Mouse (Mus musculus) C2C12 (cell line): ENCODE results near the gene Tmem243. TPM values are rescaled to one million over a fixed set of nuclear protein-coding genes. Genes with fewer than 3 reads are reported as not detected.

ENCODE experiments used
- H3K27me3 ChIP-seq: one replicate; pipeline ENCODE4 v1.6.1; 2011; ENCODE audit not compliant: control insufficient read depth, insufficient read depth, insufficient read length
- H3K36me3 ChIP-seq: one replicate; pipeline ENCODE4 v1.6.1; 2011; ENCODE audit not compliant: control insufficient read depth, insufficient read depth
- H3K4me3 ChIP-seq: one replicate; pipeline ENCODE4 v1.5.1; 2011; ENCODE audit warnings: mild to moderate bottlenecking, control low read depth; ENCODE audit not compliant: poor library complexity, insufficient read depth, severe bottlenecking
- H3K79me2 ChIP-seq: one replicate; pipeline ENCODE4 v1.6.1; 2011; ENCODE audit not compliant: control insufficient read depth, insufficient read depth
- H3K79me3 ChIP-seq: one replicate; pipeline ENCODE4 v1.6.1; 2011; ENCODE audit warnings: low read depth, control low read depth
- H3ac ChIP-seq: one replicate; pipeline ENCODE3; 2011; ENCODE audit warnings: low read depth; ENCODE audit not compliant: control insufficient read depth, insufficient read length
- CEBPB ChIP-seq: IDR thresholded peaks from one replicate; pipeline ENCODE4 v1.6.1; 2011; ENCODE audit warnings: low read depth, mild to moderate bottlenecking, control low read depth, moderate library complexity
- CTCF ChIP-seq: IDR thresholded peaks from one replicate; pipeline ENCODE4 v1.5.1; 2011; ENCODE audit not compliant: control insufficient read depth, insufficient read depth, insufficient read length
- FOSL1 ChIP-seq: IDR thresholded peaks from one replicate; pipeline ENCODE4 v1.8.0; 2011; ENCODE audit warnings: mild to moderate bottlenecking, low read length; ENCODE audit not compliant: poor library complexity, insufficient read depth, severe bottlenecking
- MAX ChIP-seq: IDR thresholded peaks from one replicate; pipeline ENCODE4 v1.6.1; 2011; ENCODE audit warnings: mild to moderate bottlenecking, control low read depth
- MYOD1 ChIP-seq: IDR thresholded peaks from one replicate; pipeline ENCODE4 v1.6.1; 2011; ENCODE audit warnings: low read depth; ENCODE audit not compliant: control insufficient read depth, insufficient read length
- MYOG ChIP-seq: IDR thresholded peaks from one replicate; pipeline ENCODE4 v1.6.1; 2011; ENCODE audit not compliant: control insufficient read depth, insufficient read length; ENCODE audit errors: extremely low read depth
- USF1 ChIP-seq: IDR thresholded peaks from one replicate; pipeline ENCODE4 v1.6.1; 2011; ENCODE audit warnings: low read depth, mild to moderate bottlenecking, control low read depth, moderate library complexity
- polyA plus RNA-seq: library from polyadenylated mRNA; unstranded; fragments of >200 nt; fragmentation: generic; extraction: Trizol; gene quantifications from one replicate; pipeline ENCODE4 v1.2.1, GENCODE M21; 2012; ENCODE audit warnings: missing spikeins

Gene Tmem243
- polyA plus RNA-seq, 1 experiment = 5.5 TPM

DNA sequence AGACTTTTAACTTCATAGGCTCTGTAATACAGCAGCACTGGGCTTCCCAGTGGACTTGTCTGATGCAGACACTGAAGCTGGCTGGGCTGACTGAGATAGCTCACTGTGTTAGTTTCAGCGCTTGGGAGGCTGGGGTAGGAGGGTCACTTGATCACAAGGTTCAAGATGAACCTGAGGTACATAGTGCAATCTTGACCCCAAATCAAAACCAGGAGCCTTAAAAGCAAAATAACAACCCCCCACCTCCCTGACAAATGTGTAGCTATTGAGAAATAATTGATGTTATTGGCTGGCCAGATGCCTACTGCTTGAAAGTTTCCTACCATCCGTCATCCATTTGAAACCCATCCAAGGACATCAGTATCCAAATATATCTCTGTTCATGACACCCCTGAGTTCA lies 2.2 kb downstream of the Tmem243 start:
- Histone ChIP-seq H3ac (no peak overlapping the region), H3K27me3 (no peaks in the 10 kb centered on the region), H3K4me3 (no peak overlapping the region), H3K36me3 (no peaks in the 10 kb centered on the region), H3K79me2 (no peaks in the 10 kb centered on the region), H3K79me3 (no peaks in the 10 kb centered on the region)
- TF ChIP-seq FOSL1 = no peak
- TF ChIP-seq USF1 = no peak
- TF ChIP-seq MYOG = no peak
- TF ChIP-seq CTCF = no peak

DNA sequence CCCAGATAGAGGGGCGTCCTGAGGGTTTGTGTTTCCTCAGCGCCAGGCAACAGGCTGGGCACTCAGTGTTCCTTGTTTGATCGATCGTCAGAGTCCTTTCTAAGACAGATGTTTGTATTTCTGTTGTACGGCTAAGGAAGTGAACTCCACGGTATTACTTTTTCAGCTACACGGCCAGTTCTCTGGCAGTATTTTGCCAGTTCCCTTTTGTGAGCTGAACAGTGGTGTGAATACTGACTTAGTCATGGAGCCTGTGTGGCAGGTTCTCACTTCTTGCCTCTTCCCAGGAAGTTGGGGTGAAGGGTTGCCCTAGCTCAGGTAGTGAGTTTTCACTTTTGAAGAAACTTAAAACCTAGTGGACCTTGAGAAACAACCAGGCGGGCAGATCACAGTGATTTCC lies 3.5 kb downstream of the Tmem243 start:
- no peak overlapping the region for H3ac ChIP-seq
- H3K27me3 ChIP-seq = no peaks in the 10 kb centered on the region
- no peaks in the 10 kb centered on the region for H3K36me3 ChIP-seq
- H3K4me3 ChIP-seq = no peak overlapping the region
- no peak for TF ChIP-seq FOSL1
- no peak for TF ChIP-seq MYOD1
- no peak for TF ChIP-seq USF1
- TF ChIP-seq CEBPB = no peak
- no peak for TF ChIP-seq MYOG
- no peak for TF ChIP-seq CTCF
- TF ChIP-seq MAX = no peak
- no peaks in the 10 kb centered on the region for H3K79me2 ChIP-seq
- no peaks in the 10 kb centered on the region for H3K79me3 ChIP-seq

DNA sequence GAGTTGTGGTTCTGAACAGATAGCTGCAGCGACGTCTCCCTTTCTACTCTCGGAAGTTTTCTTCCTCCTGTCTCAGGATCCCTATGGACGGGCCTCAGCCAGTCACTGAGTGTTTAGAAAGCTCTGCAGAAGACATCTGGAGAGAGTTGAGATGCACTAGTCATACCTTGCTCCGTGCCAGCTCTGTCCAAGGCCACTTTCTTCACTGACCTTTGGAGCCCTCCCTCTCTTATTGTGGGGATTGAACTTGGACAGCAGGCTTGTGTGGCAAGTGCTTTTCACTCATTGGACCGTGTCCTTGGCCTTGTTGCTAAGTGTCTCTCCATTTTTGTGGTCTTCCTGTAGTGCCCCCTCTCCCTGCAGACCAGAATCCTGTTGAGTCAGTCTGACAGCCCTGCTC lies 6.3 kb downstream of the Tmem243 start:
- no peak overlapping the region for H3K4me3 ChIP-seq
- no peaks in the 10 kb centered on the region for H3K27me3 ChIP-seq
- no peaks in the 10 kb centered on the region for H3K79me2 ChIP-seq
- no peak overlapping the region for H3ac ChIP-seq
- H3K36me3 ChIP-seq = no peaks in the 10 kb centered on the region
- H3K79me3 ChIP-seq = no peaks in the 10 kb centered on the region
- TF ChIP-seq CEBPB = no peak
- TF ChIP-seq MYOD1 = no peak
- no peak for TF ChIP-seq CTCF
- TF ChIP-seq FOSL1 = no peak
- no peak for TF ChIP-seq MAX
- no peak for TF ChIP-seq MYOG
- TF ChIP-seq USF1 = no peak

DNA sequence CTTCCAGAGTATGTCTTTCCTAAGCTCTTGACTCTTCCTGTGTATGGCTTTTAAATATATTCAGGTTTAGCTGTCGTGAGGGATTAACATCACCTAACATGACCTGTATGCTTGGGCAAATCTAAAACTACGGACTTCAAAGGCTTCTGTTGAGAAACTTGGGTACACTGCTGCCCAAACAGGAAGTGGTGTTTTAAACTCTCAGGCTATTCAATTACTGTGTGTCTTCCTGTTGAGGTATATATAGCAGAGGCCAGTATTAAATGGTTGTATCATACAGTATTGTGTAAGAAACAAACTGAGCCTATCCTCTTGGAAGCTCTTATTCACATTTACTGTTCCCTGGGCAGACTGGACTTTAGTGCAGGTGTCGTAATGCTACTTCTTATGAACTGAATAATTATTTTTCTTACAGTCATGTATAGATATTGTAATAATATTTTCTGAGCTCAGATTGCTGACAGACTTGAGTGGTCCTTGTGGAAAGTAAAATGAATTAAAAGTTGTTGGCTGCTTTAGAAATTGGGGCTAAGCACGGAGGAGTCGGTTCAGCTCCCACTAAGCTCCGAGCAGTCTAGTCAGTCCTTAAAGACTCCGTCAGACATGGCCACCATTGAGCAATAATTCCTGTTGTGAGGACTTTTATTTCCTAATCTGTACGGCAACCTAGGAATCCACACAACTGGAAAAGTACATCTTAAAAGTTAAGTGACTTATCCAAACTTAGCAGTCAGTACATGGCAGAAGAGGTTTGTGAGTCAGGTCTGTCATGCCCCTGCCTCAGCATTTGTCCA lies 7.0 kb downstream of the Tmem243 start:
- Histone ChIP-seq H3K27me3 (no peaks in the 10 kb centered on the region), H3K4me3 (no peak overlapping the region), H3ac (no peak overlapping the region), H3K36me3 (no peaks in the 10 kb centered on the region), H3K79me3 (no peaks in the 10 kb centered on the region), H3K79me2 (no peaks in the 10 kb centered on the region)
- TF ChIP-seq MAX (no peak), MYOG (no peak), FOSL1 (no peak), MYOD1 (no peak), CTCF (no peak), USF1 (no peak), CEBPB (no peak)

DNA sequence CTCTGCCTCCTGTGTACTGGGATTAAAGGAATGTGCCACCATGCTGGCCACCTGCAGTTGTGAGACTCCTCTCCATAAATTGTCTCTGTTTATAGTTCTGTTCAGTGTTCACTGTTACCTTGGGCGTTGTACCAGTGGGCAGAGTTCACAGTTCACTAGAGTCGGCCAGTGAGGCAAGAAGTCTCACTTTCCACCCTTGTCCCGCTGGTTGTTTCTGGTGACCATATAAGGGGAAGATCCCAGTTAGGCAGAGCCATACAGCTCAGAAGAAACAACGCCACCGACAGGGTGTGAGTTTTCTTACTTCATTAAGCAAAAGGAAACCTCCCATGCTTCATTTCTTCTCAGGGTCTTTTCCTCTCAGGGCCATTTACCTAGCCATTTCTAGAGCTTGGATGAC lies 8.0 kb downstream of the Tmem243 start:
- H3ac ChIP-seq = no peak overlapping the region
- H3K36me3 ChIP-seq = no peaks in the 10 kb centered on the region
- H3K79me2 ChIP-seq = no peaks in the 10 kb centered on the region
- TF ChIP-seq CTCF (no peak), MYOG (no peak), CEBPB (no peak), MAX (no peak), USF1 (no peak), MYOD1 (no peak), FOSL1 (no peak)
- no peak overlapping the region for H3K4me3 ChIP-seq
- no peaks in the 10 kb centered on the region for H3K27me3 ChIP-seq
- no peaks in the 10 kb centered on the region for H3K79me3 ChIP-seq

DNA sequence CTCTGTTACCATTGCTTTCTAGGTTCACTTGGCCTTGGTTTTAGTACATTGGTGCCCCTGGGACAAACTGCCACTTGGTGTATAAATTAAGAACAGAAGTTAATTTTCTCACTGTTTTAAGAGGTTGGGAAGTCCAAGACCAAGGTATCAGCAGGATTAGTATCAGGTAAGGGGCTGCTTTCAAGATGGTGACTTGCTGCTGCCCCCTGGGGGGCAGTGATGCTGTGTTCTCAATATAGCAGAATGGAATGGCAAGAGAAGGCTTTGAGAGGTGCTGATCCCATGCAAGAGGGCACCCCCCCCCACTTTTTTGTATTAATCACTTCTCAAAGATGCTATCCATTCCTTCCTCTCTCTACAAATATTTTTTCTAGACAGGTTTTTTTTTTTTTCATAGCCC lies 9.1 kb downstream of the Tmem243 start:
- H3K27me3 ChIP-seq = no peaks in the 10 kb centered on the region
- no peaks in the 10 kb centered on the region for H3K79me3 ChIP-seq
- H3K79me2 ChIP-seq = no peaks in the 10 kb centered on the region
- TF ChIP-seq CTCF (no peak), FOSL1 (no peak)
- H3K36me3 ChIP-seq = no peaks in the 10 kb centered on the region
- no peak overlapping the region for H3K4me3 ChIP-seq
- H3ac ChIP-seq = no peak overlapping the region
